Mouse (Mus musculus): ENCODE results near the gene Cnr2. TPM values are rescaled to one million over a fixed set of nuclear protein-coding genes. Genes with fewer than 3 reads are reported as not detected.

Gene Cnr2
- total and polyA plus RNA-seq, 3 experiments = 6.8 to 10.2 TPM; not detected in 1

GRCm38 (mm10) chr4:135924418-135924817, 29.2 kb downstream of the Cnr2 start:
- no peak for TF ChIP-seq MYC (IDR thresholded peaks at IDR 0.05; ENCODE audit: low read depth, low read length)
- TF ChIP-seq SIN3A (IDR thresholded peaks at IDR 0.05; ENCODE audit: low read length) = no peak
- TF ChIP-seq RCOR1 (IDR thresholded peaks at IDR 0.05; ENCODE audit: low read depth, low read length) = no peak
- TF ChIP-seq USF2 (IDR thresholded peaks at IDR 0.05; ENCODE audit: borderline replicate concordance in 1 of 2, insufficient read depth in 1 of 2, low read depth in 1 of 2, low read length in 2 of 2) = no peak
- TF ChIP-seq MAFK (IDR thresholded peaks at IDR 0.05; ENCODE audit: borderline replicate concordance, low read depth, low read length) = no peak
- no peak for TF ChIP-seq MAZ (IDR thresholded peaks at IDR 0.05; ENCODE audit: low read depth, low read length)
- peaks cover 11% of the 10 kb centered on the region for H3K79me2 ChIP-seq (ENCODE audit: control insufficient read depth, insufficient read depth, low read length, poor library complexity)
- H3K9ac ChIP-seq (ENCODE audit: control insufficient read depth, low read depth, low read length, poor library complexity, severe bottlenecking) = no peak overlapping the region
- H3K36me3 ChIP-seq (ENCODE audit: control insufficient read depth in 1 of 2, insufficient read depth in 2 of 2, low read length in 2 of 2) = peaks cover 0 to 28% of the 10 kb centered on the region in 2 experiments; a peak in 2 of 4 replicates
- no peak overlapping the region for H3K27ac ChIP-seq (ENCODE audit: control insufficient read depth, low read depth, low read length)
- no peak for DNase-seq (ENCODE audit: low read depth, low spot score)
- no peaks in the 10 kb centered on the region for H3K9me3 ChIP-seq (replicated peaks; ENCODE audit: insufficient read depth, low read length)
- H3K4me3 ChIP-seq (ENCODE audit: control insufficient read depth in 1 of 2, insufficient read depth in 1 of 2, low read depth in 2 of 2, low read length in 2 of 2) = no peak overlapping the region
- H3K27me3 ChIP-seq (ENCODE audit: control insufficient read depth in 1 of 2, insufficient read depth in 2 of 2, low read length in 2 of 2) = no peaks in the 10 kb centered on the region
- H3K4me1 ChIP-seq (ENCODE audit: control insufficient read depth in 1 of 2, insufficient read depth in 2 of 2, low read length in 2 of 2) = peaks cover 10 to 31% of the 10 kb centered on the region in 2 experiments

- H3K36me3 ChIP-seq (ENCODE audit: control insufficient read depth in 1 of 2, insufficient read depth in 2 of 2, low read length in 2 of 2) = peaks cover 0 to 25% of the 10 kb centered on the region in 2 experiments; a peak in 2 of 4 replicates
- TF ChIP-seq ETS1 (IDR thresholded peaks at IDR 0.05; ENCODE audit: low read depth, low read length) = peak; percentile 76
- TF ChIP-seq RCOR1 (IDR thresholded peaks at IDR 0.05; ENCODE audit: low read depth, low read length) = no peak
- no peak for TF ChIP-seq ZMIZ1 (IDR thresholded peaks at IDR 0.05; ENCODE audit: low read depth, low read length)
- TF ChIP-seq USF1 (IDR thresholded peaks at IDR 0.05; ENCODE audit: low read depth, low read length) = 0 out of 2 replicates have a peak, but pooled peaks have one; percentile 5
- TF ChIP-seq MYB (IDR thresholded peaks at IDR 0.05; ENCODE audit: low read depth, low read length) = no peak
- no peak for TF ChIP-seq MYC (IDR thresholded peaks at IDR 0.05; ENCODE audit: low read depth, low read length)
- peak; percentile 23; the same call in 1 of the 2 replicates for TF ChIP-seq HCFC1 (IDR thresholded peaks at IDR 0.05; ENCODE audit: low read depth, low read length)
- TF ChIP-seq MXI1 (IDR thresholded peaks at IDR 0.05; ENCODE audit: low read depth, low read length) = no peak
- TF ChIP-seq EP300 (IDR thresholded peaks at IDR 0.05; ENCODE audit: low read depth in 1 of 2, low read length in 2 of 2) = no peak
- TF ChIP-seq KAT2A (conservative IDR thresholded peaks at IDR 0.05; ENCODE audit: low read depth, low read length) = no peak
- no peak for TF ChIP-seq GATA1 (IDR thresholded peaks at IDR 0.05; ENCODE audit: low read depth, low read length)
- TF ChIP-seq CTCF (IDR thresholded peaks at IDR 0.05 in 2 of 3, conservative IDR thresholded peaks at IDR 0.05 in 1 of 3; ENCODE audit: control insufficient read depth in 1 of 3, insufficient read depth in 1 of 3, low read depth in 2 of 3, low read length in 3 of 3, poor library complexity in 1 of 3, severe bottlenecking in 1 of 3) = no peak
- TF ChIP-seq TBP (IDR thresholded peaks at IDR 0.05; ENCODE audit: low read depth, low read length) = no peak
- no peak for TF ChIP-seq E2F4 (IDR thresholded peaks at IDR 0.05; ENCODE audit: borderline replicate concordance, low read depth, low read length)
- H3K9ac ChIP-seq (ENCODE audit: control insufficient read depth, low read depth, low read length, poor library complexity, severe bottlenecking) = peak overlapping the region; percentile 31
- H3K4me3 ChIP-seq (ENCODE audit: control insufficient read depth in 1 of 2, insufficient read depth in 1 of 2, low read depth in 2 of 2, low read length in 2 of 2) = peak overlapping the region; percentile 6 to 28; a peak in 2 of 4 replicates
- no peaks in the 10 kb centered on the region for H3K9me3 ChIP-seq (replicated peaks; ENCODE audit: insufficient read depth, low read length)
- H3K27ac ChIP-seq (ENCODE audit: control insufficient read depth, low read depth, low read length) = peak overlapping the region; percentile 75
- no peaks in the 10 kb centered on the region for H3K27me3 ChIP-seq (ENCODE audit: control insufficient read depth in 1 of 2, insufficient read depth in 2 of 2, low read length in 2 of 2)
- peaks cover 11% of the 10 kb centered on the region for H3K79me2 ChIP-seq (ENCODE audit: control insufficient read depth, insufficient read depth, low read length, poor library complexity)
- peak; percentile 65 for DNase-seq (ENCODE audit: low read depth, low spot score)
- H3K4me1 ChIP-seq (ENCODE audit: control insufficient read depth in 1 of 2, insufficient read depth in 2 of 2, low read length in 2 of 2) = peaks cover 9 to 29% of the 10 kb centered on the region in 2 experiments
Measured at GRCm38 (mm10) chr4:135925341-135925740, 30.1 kb downstream of the Cnr2 start.
